Mouse (Mus musculus): ENCODE results near the gene Asic2. TPM values are rescaled to one million over a fixed set of nuclear protein-coding genes. Genes with fewer than 3 reads are reported as not detected.

The Asic2 gene
- polyA plus RNA-seq, 1 experiment from 2014 or later: 0.28 TPM

DNA sequence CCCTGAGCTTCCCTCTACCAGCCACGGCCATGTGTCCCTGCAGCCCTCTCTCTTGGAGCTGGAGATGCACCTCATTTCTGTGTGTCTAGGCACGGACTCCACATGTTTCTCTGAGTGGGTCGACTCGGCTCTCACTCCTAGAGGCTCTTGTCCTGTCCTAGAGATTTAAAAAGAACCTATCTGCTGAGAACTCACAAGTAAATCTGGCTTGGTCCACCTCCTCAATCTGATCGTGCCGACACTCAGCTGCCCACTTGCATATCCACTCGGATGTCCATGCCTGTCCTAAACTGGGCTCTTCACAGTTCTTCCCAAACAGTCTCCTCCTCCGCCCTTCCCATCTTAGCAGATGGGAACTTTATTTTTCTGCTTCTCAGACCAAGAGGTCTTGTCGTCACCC, 908.7 kb downstream of the Asic2 start:
- H3K36me3 ChIP-seq (ENCODE audit: insufficient read depth): no peaks in the 10 kb centered on the region
- 75% methylated on average over 9 of the region's 9 CpGs for WGBS
- DNase-seq: no peak
- H3K9me3 ChIP-seq (ENCODE audit: low read depth, low read length): no peaks in the 10 kb centered on the region
- H3K9ac ChIP-seq: no peak overlapping the region
- H3K27ac ChIP-seq (ENCODE audit: low read depth): no peak overlapping the region
- no peak overlapping the region for H3K4me2 ChIP-seq
- no peaks in the 10 kb centered on the region for H3K27me3 ChIP-seq (ENCODE audit: insufficient read depth, low read length)
- H3K4me3 ChIP-seq (ENCODE audit: low read depth, low read length): no peak overlapping the region
- no peak for TF ChIP-seq CTCF (IDR thresholded peaks at IDR 0.05; ENCODE audit: low read depth)
- H3K4me1 ChIP-seq (ENCODE audit: insufficient read depth): no peaks in the 10 kb centered on the region
- ATAC-seq (ENCODE audit: insufficient read depth): no peak

DNA sequence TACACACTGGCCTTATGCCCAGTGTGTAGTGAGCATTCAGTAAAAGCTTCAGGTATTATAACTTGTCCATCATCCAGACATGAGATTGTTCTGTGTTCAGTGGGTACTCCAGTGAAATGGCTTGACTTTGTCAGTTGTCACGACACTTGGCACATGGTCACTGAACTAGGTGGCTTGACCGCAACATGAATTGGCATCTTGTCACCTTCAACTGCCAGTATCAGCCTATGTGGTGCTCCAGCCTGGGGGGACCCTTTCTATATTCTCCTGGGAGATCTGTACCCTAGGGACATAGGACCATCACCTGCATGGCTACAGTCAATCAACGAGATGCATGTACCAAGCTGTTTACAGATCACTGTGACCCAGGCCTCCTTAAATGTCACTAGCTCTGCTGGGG, 910.8 kb downstream of the Asic2 start:
- H3K4me2 ChIP-seq: no peak overlapping the region
- 78% methylated on average over 3 of the region's 3 CpGs for WGBS
- no peak overlapping the region for H3K4me3 ChIP-seq (ENCODE audit: low read depth, low read length)
- H3K36me3 ChIP-seq (ENCODE audit: insufficient read depth): no peaks in the 10 kb centered on the region
- no peaks in the 10 kb centered on the region for H3K9me3 ChIP-seq (ENCODE audit: low read depth, low read length)
- H3K27ac ChIP-seq (ENCODE audit: low read depth): no peak overlapping the region
- DNase-seq: no peak
- no peak for ATAC-seq (ENCODE audit: insufficient read depth)
- TF ChIP-seq CTCF (IDR thresholded peaks at IDR 0.05; ENCODE audit: low read depth): no peak
- no peaks in the 10 kb centered on the region for H3K4me1 ChIP-seq (ENCODE audit: insufficient read depth)
- no peak overlapping the region for H3K9ac ChIP-seq
- H3K27me3 ChIP-seq (ENCODE audit: insufficient read depth, low read length): no peaks in the 10 kb centered on the region

DNA sequence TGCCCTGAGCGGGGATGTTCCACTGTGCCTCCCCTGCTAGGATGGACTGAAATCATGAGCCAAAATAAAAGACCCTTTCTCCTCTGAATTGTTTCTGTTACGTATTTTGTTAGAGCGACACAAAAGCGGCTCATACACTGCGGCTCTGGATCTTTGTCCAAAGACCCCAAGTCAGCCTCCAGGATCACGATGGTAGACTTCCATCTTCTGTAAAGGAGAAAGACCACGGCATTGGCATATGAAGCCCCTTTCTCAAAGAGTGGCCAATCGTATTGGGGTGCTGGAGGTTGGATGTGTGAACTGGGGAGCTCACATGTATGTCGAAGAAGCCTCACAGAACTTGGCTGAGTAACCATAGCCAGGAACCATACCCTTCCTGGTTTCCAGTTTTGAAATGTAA, 911.5 kb downstream of the Asic2 start:
- WGBS: 90% methylated on average over 9 of the region's 9 CpGs

GRCm38 (mm10) chr11:81055446-81056145, 912.7 kb downstream of the Asic2 start:
- Histone ChIP-seq H3K4me3 (ENCODE audit: low read depth, low read length) (no peak overlapping the region), H3K27ac (ENCODE audit: low read depth) (no peak overlapping the region), H3K4me1 (ENCODE audit: insufficient read depth) (no peaks in the 10 kb centered on the region), H3K27me3 (ENCODE audit: insufficient read depth, low read length) (no peaks in the 10 kb centered on the region), H3K4me2 (no peak overlapping the region), H3K9me3 (ENCODE audit: low read depth, low read length) (no peaks in the 10 kb centered on the region), H3K36me3 (ENCODE audit: insufficient read depth) (no peaks in the 10 kb centered on the region), H3K9ac (no peak overlapping the region)
- no peak for ATAC-seq (ENCODE audit: insufficient read depth)
- no peak for DNase-seq
- no peak for TF ChIP-seq CTCF (IDR thresholded peaks at IDR 0.05; ENCODE audit: low read depth)
- WGBS: 59% methylated on average over 12 of the region's 12 CpGs

More for the DNA sequence above, 911.5 kb downstream of the Asic2 start:
- Histone ChIP-seq H3K27ac (ENCODE audit: low read depth) (no peak overlapping the region), H3K4me2 (no peak overlapping the region), H3K9ac (no peak overlapping the region), H3K36me3 (ENCODE audit: insufficient read depth) (no peaks in the 10 kb centered on the region), H3K27me3 (ENCODE audit: insufficient read depth, low read length) (no peaks in the 10 kb centered on the region), H3K4me3 (ENCODE audit: low read depth, low read length) (no peak overlapping the region), H3K9me3 (ENCODE audit: low read depth, low read length) (no peaks in the 10 kb centered on the region), H3K4me1 (ENCODE audit: insufficient read depth) (no peaks in the 10 kb centered on the region)
- TF ChIP-seq CTCF (IDR thresholded peaks at IDR 0.05; ENCODE audit: low read depth): no peak
- ATAC-seq (ENCODE audit: insufficient read depth) (no peak), DNase-seq (no peak)

GRCm38 (mm10) chr11:81053826-81054225, 914.4 kb downstream of the Asic2 start:
- Histone ChIP-seq H3K36me3 (ENCODE audit: insufficient read depth) (no peaks in the 10 kb centered on the region), H3K27me3 (ENCODE audit: insufficient read depth, low read length) (no peaks in the 10 kb centered on the region), H3K4me2 (no peak overlapping the region), H3K4me1 (ENCODE audit: insufficient read depth) (no peaks in the 10 kb centered on the region), H3K4me3 (ENCODE audit: low read depth, low read length) (no peak overlapping the region), H3K27ac (ENCODE audit: low read depth) (no peak overlapping the region), H3K9me3 (ENCODE audit: low read depth, low read length) (no peaks in the 10 kb centered on the region), H3K9ac (no peak overlapping the region)
- WGBS: 85% methylated on average over 8 of the region's 8 CpGs
- TF ChIP-seq CTCF (IDR thresholded peaks at IDR 0.05; ENCODE audit: low read depth): no peak
- no peak for ATAC-seq (ENCODE audit: insufficient read depth)
- DNase-seq: no peak

DNA sequence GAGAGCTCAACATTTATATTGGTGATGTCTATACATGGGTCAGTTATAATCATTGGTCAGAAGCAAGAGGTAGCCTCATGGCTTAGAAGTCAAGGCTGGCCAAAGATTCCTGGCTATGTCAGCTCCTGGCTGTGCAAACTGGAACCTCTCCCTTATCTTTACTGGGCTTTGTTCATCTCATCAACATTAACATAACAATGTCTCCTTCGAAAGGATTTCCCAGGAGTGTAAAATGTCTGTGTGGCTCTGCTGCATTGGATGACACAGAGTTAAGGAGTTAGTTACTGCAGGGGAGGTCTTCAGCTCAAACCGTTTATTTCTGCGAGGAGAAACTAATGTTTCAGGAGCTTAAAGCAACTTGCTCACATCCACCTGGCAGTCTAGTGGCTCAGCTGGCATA, 926.6 kb downstream of the Asic2 start:
- WGBS: 46% methylated on average over 3 of the region's 3 CpGs
- H3K4me2 ChIP-seq: no peak overlapping the region
- H3K9me3 ChIP-seq (ENCODE audit: low read depth, low read length): no peaks in the 10 kb centered on the region
- H3K27me3 ChIP-seq (ENCODE audit: insufficient read depth, low read length): no peaks in the 10 kb centered on the region
- no peak for TF ChIP-seq CTCF (IDR thresholded peaks at IDR 0.05; ENCODE audit: low read depth)
- H3K4me1 ChIP-seq (ENCODE audit: insufficient read depth): no peaks in the 10 kb centered on the region; the same call in 1 of the 2 replicates
- H3K27ac ChIP-seq (ENCODE audit: low read depth): no peak overlapping the region
- no peak overlapping the region for H3K9ac ChIP-seq
- H3K36me3 ChIP-seq (ENCODE audit: insufficient read depth): no peaks in the 10 kb centered on the region
- H3K4me3 ChIP-seq (ENCODE audit: low read depth, low read length): no peak overlapping the region
- DNase-seq (no peak), ATAC-seq (ENCODE audit: insufficient read depth) (no peak)

DNA sequence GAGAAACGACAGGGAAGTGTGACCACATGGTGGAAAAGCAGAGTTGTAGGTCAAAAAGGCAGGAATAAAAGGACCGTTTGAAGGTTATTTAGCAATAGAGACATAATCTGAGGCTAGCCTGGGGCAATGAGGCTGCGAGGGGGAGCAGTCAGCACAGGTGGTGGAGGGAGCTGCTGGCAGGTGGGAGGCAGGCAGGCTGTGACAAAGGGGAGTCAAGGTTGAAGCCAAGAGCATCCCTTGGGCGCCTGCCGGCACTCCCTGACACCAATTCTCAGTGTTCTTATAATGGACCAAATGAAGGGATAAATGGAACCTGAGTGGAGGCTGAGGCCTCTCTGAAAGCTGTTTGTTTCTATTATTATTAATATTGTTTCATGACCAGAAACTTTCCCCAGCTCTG, 928.3 kb downstream of the Asic2 start:
- no peak overlapping the region for H3K4me2 ChIP-seq
- no peaks in the 10 kb centered on the region; the same call in 1 of the 2 replicates for H3K4me1 ChIP-seq (ENCODE audit: insufficient read depth)
- H3K36me3 ChIP-seq (ENCODE audit: insufficient read depth): no peaks in the 10 kb centered on the region
- H3K9ac ChIP-seq: no peak overlapping the region
- no peak for DNase-seq
- no peak for TF ChIP-seq CTCF (IDR thresholded peaks at IDR 0.05; ENCODE audit: low read depth)
- H3K9me3 ChIP-seq (ENCODE audit: low read depth, low read length): no peaks in the 10 kb centered on the region
- WGBS: 63% methylated on average over 5 of the region's 5 CpGs
- ATAC-seq (ENCODE audit: insufficient read depth): no peak
- no peaks in the 10 kb centered on the region for H3K27me3 ChIP-seq (ENCODE audit: insufficient read depth, low read length)
- H3K27ac ChIP-seq (ENCODE audit: low read depth): no peak overlapping the region
- H3K4me3 ChIP-seq (ENCODE audit: low read depth, low read length): no peak overlapping the region
